Mouse (Mus musculus) G1E (cell line): Measurements from ENCODE around the gene Arhgef40.

Source experiments
- CTCF ChIP-seq: IDR thresholded peaks from 2 replicates; pipeline ENCODE4 v1.5.1; 2012; ENCODE audit warnings: low read depth, low read length, inconsistent platforms, mixed read lengths
- GATA1 ChIP-seq: IDR thresholded peaks from 2 replicates; pipeline ENCODE4 v1.6.1; 2012; ENCODE audit warnings: borderline replicate concordance, low read length, inconsistent platforms, mixed read lengths

DNA sequence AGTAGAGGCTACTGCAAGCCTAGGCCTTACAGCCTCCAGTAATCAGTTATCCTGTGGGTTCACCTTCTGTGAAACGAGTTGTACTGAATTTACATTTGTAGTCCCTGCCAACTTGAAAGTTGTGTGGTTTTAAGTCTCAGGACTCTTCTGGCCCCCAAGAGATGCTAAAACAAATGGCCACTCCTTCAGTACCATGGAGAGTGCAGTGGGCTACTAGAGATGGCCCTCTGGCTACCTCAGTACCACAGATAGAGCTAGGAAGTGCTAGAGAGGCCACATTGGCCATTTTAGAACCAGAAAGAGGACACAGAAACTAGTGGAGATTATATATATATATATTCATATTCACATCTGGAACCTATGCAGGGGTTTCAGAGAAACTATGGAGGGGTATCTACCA is 27.2 kb downstream of the Arhgef40 start:
- no peak for TF ChIP-seq GATA1
- no peak for TF ChIP-seq CTCF
